Mouse (Mus musculus): Measurements from ENCODE around the gene Taar6.

The Taar6 gene

GRCm38 (mm10) chr10:23937613-23938012 lies 47.8 kb downstream of the Taar6 start:
- DNase-seq (ENCODE audit: low spot score in 2 of 2) = no peak
